Mouse (Mus musculus) cortical plate, adult 2 months (tissue): ENCODE measurements around the gene Rassf7. TPM values are rescaled to one million over a fixed set of nuclear protein-coding genes. Genes with fewer than 3 reads are reported as not detected.

Experiments used
- H3K27ac ChIP-seq: fragments of 200-500 bp; 2 replicates; pipeline ENCODE4 v1.5.1; 2012; ENCODE audit warnings: low read length, control low read depth, inconsistent platforms; ENCODE audit not compliant: insufficient read depth
- H3K4me1 ChIP-seq: fragments of 200-500 bp; 2 replicates; pipeline ENCODE4 v1.6.1; 2011; ENCODE audit warnings: low read length; ENCODE audit not compliant: control insufficient read depth, insufficient read depth
- H3K4me3 ChIP-seq: fragments of 200-500 bp; 2 replicates; pipeline ENCODE4 v1.5.1; 2011; ENCODE audit warnings: mild to moderate bottlenecking, low read length, control low read depth; ENCODE audit not compliant: insufficient read depth
- CTCF ChIP-seq: fragments of 200-500 bp; IDR thresholded peaks from 2 replicates; pipeline ENCODE4 v1.5.1; 2011; ENCODE audit warnings: mild to moderate bottlenecking, control low read depth, low read length; ENCODE audit not compliant: insufficient read depth; ENCODE audit errors: extremely low read depth
- POLR2A ChIP-seq: fragments of 200-500 bp; IDR thresholded peaks from 2 replicates; pipeline ENCODE4 v1.6.1; 2011; ENCODE audit warnings: mild to moderate bottlenecking, low read length, control low read depth; ENCODE audit not compliant: insufficient read depth; ENCODE audit errors: extremely low read depth
- polyA plus RNA-seq: library from polyadenylated mRNA; depleted of rRNA; stranded (reverse); fragments of >200 nt; gene quantifications from 2 replicates; pipeline ENCODE4 v1.2.3, GENCODE M21; 2012

Rassf7 gene
- polyA plus RNA-seq, 1 experiment: 1.5 TPM

DNA sequence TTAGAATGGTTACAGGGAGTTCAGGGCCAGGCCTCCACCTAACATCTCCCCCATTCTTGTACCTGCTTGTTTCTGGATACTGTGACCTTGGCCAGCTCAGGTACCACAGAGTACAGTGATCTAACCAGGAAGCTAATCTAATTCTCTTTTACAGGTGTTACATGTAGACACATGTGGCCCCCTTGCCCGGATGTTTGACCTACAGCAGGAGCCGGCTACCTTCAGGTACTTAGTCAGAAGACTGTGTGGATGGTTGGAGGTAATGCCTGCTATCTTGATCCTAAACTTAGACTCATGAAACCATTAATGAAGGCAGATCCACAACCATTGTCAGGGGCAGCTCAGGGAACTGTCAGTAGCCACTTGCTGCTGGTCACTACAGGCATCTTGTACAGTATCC lies 19.9 kb upstream of the Rassf7 start:
- H3K27ac ChIP-seq: no peak overlapping the region
- no peak overlapping the region for H3K4me3 ChIP-seq
- H3K4me1 ChIP-seq: 0 out of 2 replicates have a peak, but pooled peaks cover 2% of the 10 kb centered on the region
- TF ChIP-seq CTCF (no peak), POLR2A (no peak)

GRCm38 (mm10) chr7:141196619-141197282 lies 18.9 kb upstream of the Rassf7 start:
- 0 out of 2 replicates have a peak, but pooled peaks cover 2% of the 10 kb centered on the region for H3K4me1 ChIP-seq
- H3K4me3 ChIP-seq: no peak overlapping the region
- no peak for TF ChIP-seq CTCF
- TF ChIP-seq POLR2A: no peak
- H3K27ac ChIP-seq: no peak overlapping the region

DNA sequence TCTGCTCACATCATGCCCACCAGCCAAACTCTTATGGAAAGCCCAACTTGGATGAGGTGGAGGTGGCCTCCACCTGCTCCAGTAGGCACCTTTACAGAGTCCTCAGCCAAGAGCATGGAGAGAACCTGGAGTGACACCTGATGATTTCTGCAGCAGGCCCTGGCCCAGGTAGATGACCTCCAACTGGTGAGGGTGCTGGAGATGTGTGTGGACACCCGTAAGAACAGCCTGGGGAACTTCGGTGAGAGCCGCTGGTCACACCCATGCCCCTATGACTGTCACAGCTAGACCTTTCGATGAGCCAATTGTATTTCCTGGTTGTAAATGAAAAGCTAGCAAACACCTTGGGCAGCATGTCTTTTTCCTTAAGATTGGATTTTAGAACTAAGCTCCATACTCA lies 17.5 kb upstream of the Rassf7 start:
- Histone ChIP-seq H3K4me3 (no peak overlapping the region), H3K27ac (no peak overlapping the region)
- TF ChIP-seq CTCF (no peak), POLR2A (no peak)

GRCm38 (mm10) chr7:141204546-141204945 lies 11.1 kb upstream of the Rassf7 start:
- TF ChIP-seq POLR2A: no peak
- TF ChIP-seq CTCF: no peak
- Histone ChIP-seq H3K4me1 (no peaks in the 10 kb centered on the region), H3K27ac (no peak overlapping the region), H3K4me3 (no peak overlapping the region)

More for the DNA sequence above, 17.5 kb upstream of the Rassf7 start:
- H3K4me1 ChIP-seq: no peaks in the 10 kb centered on the region

- Histone ChIP-seq H3K4me1 (no peaks in the 10 kb centered on the region), H3K27ac (no peak overlapping the region), H3K4me3 (no peak overlapping the region)
- TF ChIP-seq CTCF (no peak), POLR2A (no peak)
These were observed 10.2 kb upstream of the Rassf7 start for GRCm38 (mm10) chr7:141205504-141205903.

- Histone ChIP-seq H3K27ac (no peak overlapping the region), H3K4me1 (no peaks in the 10 kb centered on the region), H3K4me3 (no peak overlapping the region)
- TF ChIP-seq CTCF (no peak), POLR2A (no peak)
These were observed 9.3 kb upstream of the Rassf7 start for GRCm38 (mm10) chr7:141206182-141206937.

- Histone ChIP-seq H3K27ac (no peak overlapping the region), H3K4me1 (no peaks in the 10 kb centered on the region), H3K4me3 (no peak overlapping the region)
- TF ChIP-seq CTCF: no peak
- TF ChIP-seq POLR2A: no peak
These were observed 6.1 kb upstream of the Rassf7 start for GRCm38 (mm10) chr7:141209526-141209925.

GRCm38 (mm10) chr7:141210137-141210536 lies 5.5 kb upstream of the Rassf7 start:
- no peak for TF ChIP-seq POLR2A
- Histone ChIP-seq H3K4me1 (no peaks in the 10 kb centered on the region), H3K4me3 (no peak overlapping the region), H3K27ac (no peak overlapping the region)

DNA sequence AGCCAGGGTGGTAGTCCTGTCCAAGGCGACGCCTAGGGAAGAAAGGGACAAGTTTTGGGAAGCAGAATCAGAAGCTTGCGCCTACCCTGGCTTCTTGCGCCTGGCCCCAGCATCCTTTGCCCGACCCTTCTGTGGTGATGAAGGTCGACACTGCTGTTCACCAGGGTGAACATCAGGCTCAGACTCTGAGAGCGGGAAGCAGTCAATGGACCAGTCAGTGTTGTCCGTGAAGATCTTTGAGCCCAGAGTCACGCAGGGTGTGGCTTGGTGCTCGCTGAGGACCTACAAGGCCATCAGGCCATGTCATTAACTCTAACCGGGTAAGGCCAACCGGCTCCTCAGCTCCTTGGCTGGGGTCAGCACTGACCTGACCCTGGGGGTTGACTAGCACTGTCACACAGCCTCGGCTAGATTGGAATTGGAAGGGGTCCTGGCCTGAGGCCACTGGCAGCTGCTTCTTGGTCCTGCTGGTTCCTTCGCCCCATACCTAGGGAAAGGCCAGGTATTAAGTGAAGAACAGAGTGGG lies 5.0 kb upstream of the Rassf7 start:
- Histone ChIP-seq H3K4me3 (no peak overlapping the region), H3K4me1 (no peaks in the 10 kb centered on the region; the same call in 1 of the 2 replicates), H3K27ac (no peak overlapping the region)
- TF ChIP-seq CTCF (no peak), POLR2A (no peak)

- Histone ChIP-seq H3K4me3 (no peak overlapping the region), H3K4me1 (no peaks in the 10 kb centered on the region; the same call in 1 of the 2 replicates), H3K27ac (no peak overlapping the region)
- TF ChIP-seq CTCF (no peak), POLR2A (no peak)
These were observed 2.5 kb upstream of the Rassf7 start for GRCm38 (mm10) chr7:141213133-141213532.
